Mouse (Mus musculus) stomach, embryonic 14.5 days (tissue): ENCODE results near the gene Map2k7. TPM values are rescaled to one million over a fixed set of nuclear protein-coding genes. Genes with fewer than 3 reads are reported as not detected.

Experiments used
- ATAC-seq: fragments of 200-750 bp; cut with Nextera tagmentation; 2 replicates; pipeline ENCODE4 v1.8.0; 2017; ENCODE audit warnings: low read depth, moderate TSS enrichment; ENCODE audit not compliant: insufficient number of reproducible peaks, insufficient read depth, low FRiP score
- H3K27ac ChIP-seq: fragments of 300-500 bp; sonication (generic); 2 replicates; pipeline ENCODE4 v1.5.1; 2014; ENCODE audit warnings: mild to moderate bottlenecking, low read length, moderate library complexity, mixed read lengths
- H3K27me3 ChIP-seq: fragments of 300-500 bp; sonication (generic); 2 replicates; pipeline ENCODE4 v1.6.1; 2014; ENCODE audit warnings: low read length, control low read depth, mixed read lengths; ENCODE audit not compliant: control insufficient read depth, insufficient read depth
- H3K36me3 ChIP-seq: fragments of 300-500 bp; sonication (generic); 2 replicates; pipeline ENCODE4 v1.6.1; 2014; ENCODE audit warnings: mild to moderate bottlenecking, control low read depth, low read length, moderate library complexity, mixed read lengths; ENCODE audit not compliant: control insufficient read depth, insufficient read depth
- H3K4me1 ChIP-seq: fragments of 300-500 bp; sonication (generic); 2 replicates; pipeline ENCODE4 v1.6.1; 2014; ENCODE audit warnings: low read length, control low read depth, mixed read lengths; ENCODE audit not compliant: control insufficient read depth, insufficient read depth
- H3K4me2 ChIP-seq: fragments of 300-500 bp; sonication (generic); replicated peaks from 2 replicates; pipeline ENCODE4 v1.6.1; 2014; ENCODE audit warnings: low read depth, low read length, control low read depth
- H3K4me3 ChIP-seq: fragments of 300-500 bp; sonication (generic); 2 replicates; pipeline ENCODE4 v1.5.1; 2014; ENCODE audit warnings: low read depth, low read length, control low read depth
- H3K9ac ChIP-seq: fragments of 300-500 bp; sonication (generic); replicated peaks from 2 replicates; pipeline ENCODE4 v1.6.1; 2014; ENCODE audit warnings: low read depth, mild to moderate bottlenecking, control low read depth, low read length, moderate library complexity, mixed read lengths
- H3K9me3 ChIP-seq: fragments of 300-500 bp; sonication (generic); 2 replicates; pipeline ENCODE4 v1.6.1; 2016; ENCODE audit warnings: low read depth, low read length, control low read depth; ENCODE audit not compliant: control insufficient read depth
- WGBS: fragments of 180-500 bp; shearing (Covaris S2); extraction: QIAGEN DNeasy Blood & Tissue Kit; methylation state at CpG from one replicate; pipeline ENCODE4 v1.1.7; 2014; 5-methylcytosine and 5-hydroxymethylcytosine counted together
- polyA plus RNA-seq: library from polyadenylated mRNA; unstranded; fragments of >200 nt; fragmentation: Nextera tagmentation; extraction: Ambion mirVana; gene quantifications from 2 replicates; pipeline ENCODE4 v1.2.1, GENCODE M21; 2014

Map2k7 gene
- polyA plus RNA-seq, 1 experiment from 2014 or later: 26.0 TPM

- Histone ChIP-seq H3K9ac (peak within 1 kb of the TSS; percentile 73), H3K27me3 (no peaks in the 10 kb centered on the region), H3K27ac (peak within 1 kb of the TSS; percentile 84), H3K4me2 (peak within 1 kb of the TSS; percentile 76), H3K4me1 (peaks cover 12% of the 10 kb centered on the region; the same call in 1 of the 2 replicates), H3K4me3 (peak within 1 kb of the TSS; percentile 76), H3K9me3 (no peaks in the 10 kb centered on the region), H3K36me3 (peaks cover 60% of the 10 kb centered on the region)
- peak; percentile 92 for ATAC-seq
- 6% methylated on average over 26 of the region's 33 CpGs for WGBS
These were observed 20.7 kb downstream of the Map2k7 start, which contains the start of gene Ctxn1 for GRCm38 (mm10) chr8:4259125-4259804. TSS of gene Ctxn1 (minus strand) at chr8:4259274.

- H3K27ac ChIP-seq: no peak overlapping the region; the same call in 1 of the 2 replicates
These were observed 21.2 kb downstream of the Map2k7 start for GRCm38 (mm10) chr8:4259805-4260170.

GRCm38 (mm10) chr8:4263105-4263791, 24.7 kb downstream of the Map2k7 start:
- 82% methylated on average over 8 of the region's 8 CpGs for WGBS
- H3K36me3 ChIP-seq: peaks cover 76% of the 10 kb centered on the region
- no peaks in the 10 kb centered on the region for H3K27me3 ChIP-seq

More at GRCm38 (mm10) chr8:4259805-4260170, 21.2 kb downstream of the Map2k7 start:
- Histone ChIP-seq H3K27me3 (no peaks in the 10 kb centered on the region), H3K36me3 (peaks cover 61% of the 10 kb centered on the region), H3K9ac (no peak overlapping the region), H3K4me1 (peaks cover 10% of the 10 kb centered on the region; the same call in 1 of the 2 replicates), H3K9me3 (no peaks in the 10 kb centered on the region), H3K4me3 (peak overlapping the region; percentile 76), H3K4me2 (no peak overlapping the region)
- 73% methylated on average over 4 of the region's 4 CpGs for WGBS
- no peak for ATAC-seq

GRCm38 (mm10) chr8:4265160-4265914, 26.8 kb downstream of the Map2k7 start:
- Histone ChIP-seq H3K4me2 (no peak overlapping the region), H3K9ac (no peak overlapping the region), H3K9me3 (no peaks in the 10 kb centered on the region), H3K4me1 (no peaks in the 10 kb centered on the region), H3K4me3 (no peak overlapping the region), H3K36me3 (peaks cover 88% of the 10 kb centered on the region), H3K27me3 (no peaks in the 10 kb centered on the region), H3K27ac (no peak overlapping the region)
- WGBS: 91% methylated on average over 15 of the region's 15 CpGs
- ATAC-seq: no peak

More at GRCm38 (mm10) chr8:4263105-4263791, 24.7 kb downstream of the Map2k7 start:
- peaks cover 5% of the 10 kb centered on the region; the same call in 1 of the 2 replicates for H3K4me1 ChIP-seq
- no peak overlapping the region for H3K27ac ChIP-seq
- no peak overlapping the region for H3K4me3 ChIP-seq
- H3K9ac ChIP-seq: no peak overlapping the region
- no peak for ATAC-seq
- H3K9me3 ChIP-seq: no peaks in the 10 kb centered on the region
- no peak overlapping the region for H3K4me2 ChIP-seq

GRCm38 (mm10) chr8:4267627-4268026, 29.1 kb downstream of the Map2k7 start:
- Histone ChIP-seq H3K9ac (no peak overlapping the region), H3K4me3 (no peak overlapping the region), H3K36me3 (peaks cover 78% of the 10 kb centered on the region), H3K27me3 (no peaks in the 10 kb centered on the region), H3K4me1 (no peaks in the 10 kb centered on the region), H3K27ac (no peak overlapping the region), H3K4me2 (no peak overlapping the region), H3K9me3 (no peaks in the 10 kb centered on the region)
- ATAC-seq: peak; percentile 39; the same call in 1 of the 2 replicates
- 79% methylated on average over 15 of the region's 15 CpGs for WGBS

GRCm38 (mm10) chr8:4269609-4270008, 31.1 kb downstream of the Map2k7 start:
- WGBS: 93% methylated on average over 6 of the region's 6 CpGs
- Histone ChIP-seq H3K4me2 (no peak overlapping the region), H3K27ac (no peak overlapping the region), H3K9ac (no peak overlapping the region), H3K9me3 (no peaks in the 10 kb centered on the region), H3K4me3 (no peak overlapping the region), H3K27me3 (no peaks in the 10 kb centered on the region), H3K4me1 (peaks cover under 1% of the 10 kb centered on the region), H3K36me3 (peaks cover 63% of the 10 kb centered on the region)
- ATAC-seq: no peak

- Histone ChIP-seq H3K4me1 (peaks cover 5% of the 10 kb centered on the region), H3K4me2 (peak within 1 kb of the TSS; percentile 47), H3K9me3 (no peaks in the 10 kb centered on the region), H3K36me3 (peaks cover 9% of the 10 kb centered on the region), H3K4me3 (peak within 1 kb of the TSS; percentile 77), H3K27me3 (no peaks in the 10 kb centered on the region), H3K27ac (peak within 1 kb of the TSS; percentile 59; the same call in 1 of the 2 replicates), H3K9ac (peak within 1 kb of the TSS; percentile 77)
- under 1% methylated on average over 38 of the region's 39 CpGs for WGBS
- ATAC-seq: peak; percentile 96
These were observed 37.0 kb downstream of the Map2k7 start, which contains the start of gene Timm44 for GRCm38 (mm10) chr8:4275275-4276110. TSS of gene Timm44 (minus strand) at chr8:4275913.
